Mouse (Mus musculus) testis, adult 2 months (tissue): ENCODE measurements at regions not wholly inside any gene's neighbourhood (a gene's known extent, or its start where the extent isn't known, plus 50 kb on each side); places are given as distances from the start of the nearest gene placed in this dataset.

ENCODE experiments used
- CTCF ChIP-seq: fragments of 200-500 bp; IDR thresholded peaks from 2 replicates; pipeline ENCODE4 v1.5.1; 2012; ENCODE audit warnings: low read depth, mild to moderate bottlenecking, inconsistent platforms, low read length, moderate library complexity; ENCODE audit not compliant: control insufficient read depth, insufficient read depth, insufficient replicate concordance
- POLR2A ChIP-seq: fragments of 200-500 bp; IDR thresholded peaks from 2 replicates; pipeline ENCODE4 v1.6.1; 2012; ENCODE audit warnings: low read depth, mild to moderate bottlenecking, inconsistent platforms, low read length, moderate library complexity; ENCODE audit not compliant: control insufficient read depth

- TF ChIP-seq POLR2A (no peak), CTCF (no peak)
Observed at GRCm38 (mm10) chr2:75406721-75407455, 252.2 kb upstream of the Hnrnpa3 start.
